Mouse (Mus musculus) kidney, adult 9 months (tissue): Measurements from ENCODE around the gene Farsa.
"Not testable (repeated sequence)": the region's sequence is repeated elsewhere in the genome, so short reads cannot be mapped to it uniquely, and the experiment has no call there.

Experiments
- DNase-seq: peaks from one replicate; pipeline ENCODE4 v3.0.0; 2022

Gene Farsa

DNA sequence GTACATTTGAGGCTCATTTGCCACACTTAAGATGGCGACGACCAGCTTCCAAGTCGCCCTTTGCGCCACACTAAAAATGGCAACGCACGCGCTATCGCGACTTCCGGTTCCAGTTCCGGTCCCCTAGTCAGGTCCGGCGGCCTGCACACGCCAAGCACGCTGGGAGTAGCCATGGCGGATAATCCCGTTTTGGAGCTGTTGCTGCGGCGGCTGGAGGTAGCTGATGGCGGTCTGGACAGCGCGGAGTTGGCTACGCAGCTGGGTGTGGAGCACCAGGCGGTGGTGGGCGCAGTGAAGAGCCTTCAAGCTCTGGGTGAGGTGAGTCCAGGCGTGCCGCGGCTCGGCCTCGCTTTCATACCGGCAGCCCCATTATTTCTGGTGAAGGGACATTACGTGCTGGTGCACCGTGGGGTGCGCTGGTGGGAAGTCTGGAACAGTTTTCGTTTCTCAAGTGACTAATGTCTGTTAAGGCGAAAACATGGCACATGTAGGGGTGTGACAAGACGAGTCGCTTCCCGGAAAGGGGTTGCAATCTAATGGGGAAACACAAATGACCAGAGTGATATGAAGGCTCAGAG lies at the start of gene Farsa:
Farsa (plus strand) TSS at position 126 of the 578 bp plus-strand sequence.
- peak; percentile 96 for DNase-seq

DNA sequence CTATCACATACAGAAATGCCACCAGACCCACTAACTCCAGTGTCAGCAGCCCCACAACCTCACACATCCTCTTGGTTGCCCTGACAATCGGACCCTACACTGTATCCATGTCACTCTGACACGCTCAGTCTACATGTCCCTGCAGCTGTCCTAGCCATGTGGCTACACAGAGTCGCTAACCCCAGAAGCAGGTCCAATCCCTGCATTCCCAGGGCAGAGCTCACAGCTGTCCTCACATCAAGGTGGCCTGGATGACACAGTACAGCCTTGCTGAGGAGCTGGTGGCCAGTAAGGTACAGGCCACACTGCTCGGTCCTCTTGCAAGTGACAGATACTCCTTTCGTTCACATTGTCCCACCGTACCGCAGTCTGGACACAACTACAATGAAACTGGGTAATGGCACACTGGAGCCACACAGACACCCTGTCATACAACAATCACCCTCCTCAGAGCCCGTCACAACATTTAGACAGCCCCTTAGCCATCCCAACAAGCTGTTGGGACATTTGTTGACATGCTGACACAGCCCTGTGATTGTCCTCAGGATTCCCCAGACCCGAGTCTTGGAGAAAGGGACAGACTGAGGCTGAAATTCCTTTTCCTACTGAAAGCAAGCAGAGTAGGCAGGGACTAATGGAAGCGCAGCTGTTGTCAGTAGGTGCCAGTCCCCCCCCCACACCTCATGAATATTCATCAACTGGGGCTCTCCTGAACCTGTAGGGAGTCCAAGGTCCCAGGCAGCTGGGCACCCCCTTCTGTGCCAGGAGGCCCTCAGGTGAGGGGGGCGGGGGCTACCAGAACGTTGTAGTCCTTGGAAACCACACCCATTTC lies 47.5 kb upstream of the Farsa start:
- DNase-seq: no peak

DNA sequence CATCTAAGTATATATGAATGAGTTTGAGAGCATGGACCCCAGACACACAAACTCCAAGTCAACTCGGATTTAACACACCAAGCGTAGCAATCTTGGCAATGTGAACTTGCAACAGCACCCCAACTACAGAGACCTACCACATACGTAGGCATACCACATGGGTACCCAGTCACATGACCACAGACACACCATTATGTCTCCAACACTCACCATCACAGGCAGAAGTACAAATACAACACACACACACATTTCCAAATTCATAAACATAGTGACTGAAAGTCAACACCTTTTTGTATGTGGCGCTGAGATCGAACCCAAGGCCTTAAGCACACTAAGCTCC lies 46.9 kb upstream of the Farsa start:
- DNase-seq: no peak

DNA sequence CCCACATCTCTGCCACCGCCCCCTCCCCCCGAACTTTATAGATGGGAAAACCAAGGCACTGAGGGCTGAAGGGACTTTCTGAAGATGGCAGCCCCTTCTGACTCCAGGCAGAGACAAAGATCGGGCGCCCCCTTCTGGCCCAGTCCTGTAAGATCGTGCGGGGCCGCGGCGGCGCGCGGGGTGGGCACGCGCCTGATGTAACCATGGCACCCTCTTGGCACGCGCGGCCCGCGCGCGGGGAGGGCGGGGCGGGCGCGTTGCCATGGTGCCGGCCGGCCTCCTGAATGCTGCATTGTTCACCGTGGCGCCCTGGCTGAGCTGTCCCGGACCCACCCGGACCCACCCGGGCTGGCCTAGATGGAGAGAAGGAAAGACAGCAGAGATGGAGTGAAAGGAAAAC lies 45.9 kb upstream of the Farsa start:
- peak; percentile 94 for DNase-seq

DNA sequence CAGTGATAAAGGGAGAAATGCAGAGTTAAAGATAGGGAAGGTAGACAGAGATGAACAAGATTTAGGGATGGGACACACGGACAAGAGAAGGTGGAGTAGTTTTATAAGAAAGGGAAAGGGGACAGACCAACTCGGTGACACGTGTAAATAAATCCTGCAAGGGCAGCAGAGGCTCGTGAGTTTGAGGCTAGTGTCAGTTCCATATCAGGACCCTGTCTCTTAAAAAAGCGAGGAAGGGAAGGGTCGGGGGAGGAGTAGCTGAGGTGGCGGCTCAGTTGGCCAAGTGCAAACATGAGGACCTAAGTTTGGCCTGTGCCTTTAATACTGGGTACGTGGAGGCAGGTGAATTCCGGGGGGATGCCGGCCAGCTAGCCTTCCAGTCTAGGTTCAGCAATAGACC lies 45.5 kb upstream of the Farsa start:
- no peak for DNase-seq

DNA sequence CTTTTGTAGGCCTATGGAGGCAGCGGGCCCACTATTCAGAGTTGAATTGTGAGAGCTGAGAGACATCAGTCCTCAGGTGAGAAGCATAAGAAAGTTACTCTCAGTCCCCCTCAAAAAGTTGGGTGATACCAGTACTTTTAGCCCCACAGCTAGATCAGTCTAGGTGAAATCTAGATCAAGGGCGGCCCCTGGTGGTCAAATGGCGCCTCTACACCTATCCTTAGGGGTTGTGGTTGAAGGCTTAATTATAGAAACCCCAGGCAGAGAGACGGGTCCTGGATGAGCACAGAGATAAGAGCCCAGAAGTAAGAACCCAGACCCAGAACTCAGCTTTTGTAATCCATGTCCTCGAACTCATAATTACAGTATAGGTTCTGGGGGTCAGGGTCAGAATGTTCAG lies 43.7 kb upstream of the Farsa start:
- peak; percentile 85 for DNase-seq

DNA sequence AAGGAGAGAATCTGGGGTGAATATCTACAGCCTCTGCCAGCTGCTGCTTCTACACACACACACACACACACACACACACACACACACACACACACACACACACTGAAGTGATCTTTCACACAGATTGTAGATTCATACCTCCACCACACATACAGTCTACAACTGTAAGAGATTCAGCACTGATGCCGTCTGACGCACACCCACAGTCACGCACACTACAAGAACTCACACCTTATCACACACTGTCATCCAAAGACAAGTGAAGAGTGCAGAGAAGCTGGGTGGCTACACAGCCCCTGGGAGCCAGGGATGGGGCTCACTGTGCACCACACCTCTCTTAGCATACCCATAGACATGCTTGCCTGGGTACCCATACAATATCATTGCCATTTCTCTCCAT lies 43.0 kb upstream of the Farsa start:
- no peak for DNase-seq

DNA sequence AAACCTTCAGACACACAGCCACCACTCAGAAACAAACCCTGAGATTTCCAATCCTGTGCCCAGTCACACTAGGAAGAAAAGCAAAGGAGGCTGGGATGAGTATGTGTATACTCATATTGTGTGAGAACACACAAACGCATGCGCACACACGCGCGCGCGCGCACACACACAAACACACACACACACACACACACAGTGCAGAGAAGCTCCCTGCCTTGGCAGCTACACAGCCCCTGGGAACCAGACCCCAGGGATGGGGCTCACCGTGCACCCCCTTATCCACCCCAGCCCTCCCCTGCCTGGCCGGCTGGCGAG lies 42.6 kb upstream of the Farsa start:
- DNase-seq: no peak

DNA sequence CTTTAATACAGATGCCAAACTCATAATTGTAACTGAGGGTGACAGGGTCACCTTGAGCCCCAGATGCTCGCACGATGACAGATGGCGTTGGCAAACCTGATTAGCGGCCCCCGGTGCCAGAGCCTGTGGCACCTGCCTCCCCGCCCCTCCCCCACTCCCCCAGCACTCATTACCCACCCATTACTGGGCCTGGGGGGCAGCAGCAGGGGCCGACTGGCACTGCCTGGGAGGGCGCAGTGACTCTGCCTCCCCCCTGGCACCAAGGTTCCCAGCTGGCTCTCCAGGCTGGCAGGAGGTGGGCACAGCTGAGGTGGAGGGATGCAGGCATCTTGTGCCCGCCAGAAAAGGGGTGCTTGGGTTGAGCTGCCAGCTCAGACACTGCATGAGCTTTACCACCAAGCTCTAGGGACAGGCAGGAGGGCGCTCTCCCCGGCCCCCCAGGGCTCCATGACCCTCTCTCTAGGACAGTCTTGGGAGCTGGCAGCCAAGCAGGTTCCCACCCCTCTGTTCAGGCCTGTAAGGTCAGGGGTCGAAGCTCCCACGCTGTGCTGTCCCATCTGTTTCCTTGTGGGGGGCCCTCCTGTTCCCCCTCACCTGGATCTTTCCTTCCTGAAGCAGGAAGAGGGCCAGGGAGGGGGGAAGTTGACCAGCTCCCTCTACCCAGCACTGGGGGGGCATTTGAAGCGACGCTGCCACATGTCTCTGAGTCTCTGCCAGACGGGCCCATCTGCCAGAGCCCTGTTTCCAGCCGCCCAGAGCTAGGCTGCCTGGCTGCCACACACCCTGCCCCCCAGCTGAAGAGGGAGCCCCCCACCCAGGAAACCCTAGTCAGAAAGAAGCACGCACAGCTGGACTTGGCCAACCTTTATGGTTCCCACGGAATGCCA lies 42.0 kb upstream of the Farsa start:
- no peak for DNase-seq

DNA sequence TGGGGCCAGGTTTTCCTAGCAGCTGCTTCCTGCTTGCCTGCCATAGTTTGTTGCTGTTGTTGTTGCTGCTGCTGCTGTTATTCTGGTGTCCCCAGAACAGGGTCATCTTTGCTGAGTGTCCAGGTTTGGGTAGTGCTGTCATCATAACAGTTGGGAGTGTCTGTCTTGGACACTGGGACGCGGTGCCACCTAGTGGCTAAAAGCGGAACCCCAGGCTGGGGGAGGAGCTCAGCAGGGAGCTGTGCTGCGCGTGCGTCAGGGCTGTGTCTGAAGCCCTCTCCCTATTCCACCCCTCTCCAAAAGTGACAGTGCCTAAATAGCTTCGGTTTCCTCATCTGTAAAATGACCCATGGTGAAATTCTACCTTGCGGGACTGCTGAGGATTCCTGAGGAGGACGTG lies 41.2 kb upstream of the Farsa start:
- DNase-seq: peak; percentile 96

DNA sequence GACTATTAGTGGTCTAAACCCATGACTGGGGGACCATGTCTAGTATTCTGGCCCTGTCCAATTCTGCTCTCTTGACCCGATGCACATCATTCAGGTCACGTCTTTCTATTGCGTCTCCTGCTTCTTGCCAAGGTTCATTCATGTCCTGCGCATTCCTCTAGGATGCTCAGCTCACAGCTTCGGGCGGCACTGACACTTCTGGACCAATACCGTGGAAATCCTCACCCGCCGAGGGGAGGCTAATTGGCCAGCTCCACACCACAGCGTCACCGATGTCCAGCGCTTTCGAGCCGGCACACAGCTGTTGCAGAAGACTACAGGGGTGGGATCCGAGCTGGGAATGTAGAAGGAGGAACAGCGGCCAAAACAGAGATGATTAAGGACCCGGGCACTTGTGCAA lies 40.7 kb upstream of the Farsa start:
- DNase-seq: no peak

DNA sequence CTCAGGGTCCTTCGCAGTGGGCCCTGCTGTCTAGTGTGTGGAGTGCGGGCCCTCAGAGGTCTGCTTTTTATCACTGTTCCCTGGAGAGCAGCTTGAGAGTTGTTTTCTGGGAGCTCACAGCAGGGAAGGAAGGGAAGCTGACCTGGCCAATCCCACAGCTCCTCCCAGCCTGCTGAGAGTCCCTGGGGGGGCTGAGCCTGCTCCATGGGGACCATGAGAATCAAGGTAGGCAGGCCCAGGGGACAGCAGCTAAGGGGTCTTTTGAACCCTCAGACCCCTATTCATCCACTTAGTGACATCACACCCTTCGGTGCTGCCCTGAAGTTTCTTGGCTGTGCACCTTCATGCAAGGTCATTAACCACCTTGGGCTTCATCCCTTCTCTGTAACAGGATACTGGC lies 34.1 kb upstream of the Farsa start, which contains the start of gene Dand5:
Dand5 (minus strand) TSS at position 101 of the 400 bp plus-strand sequence.
- DNase-seq: no peak

DNA sequence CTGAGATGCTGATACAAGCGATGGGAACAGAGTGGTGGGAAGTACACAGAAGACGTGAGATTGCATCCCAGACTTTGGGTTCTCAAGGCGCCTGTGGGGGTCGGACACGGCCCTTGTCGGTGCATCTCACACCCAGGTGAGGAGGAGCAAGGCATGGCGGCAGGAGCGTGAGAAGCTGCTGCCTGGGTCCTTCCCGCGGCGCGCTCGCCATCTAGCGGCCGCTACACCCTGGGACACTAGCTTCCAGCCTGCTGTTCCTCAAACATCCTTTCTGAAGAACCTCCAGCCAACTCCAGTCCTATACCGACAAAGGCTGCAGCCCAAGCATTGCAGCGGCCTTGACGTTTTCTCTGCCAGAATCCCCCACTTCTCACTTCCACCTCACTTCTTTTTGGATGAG lies 33.1 kb upstream of the Farsa start:
- DNase-seq: no peak

DNA sequence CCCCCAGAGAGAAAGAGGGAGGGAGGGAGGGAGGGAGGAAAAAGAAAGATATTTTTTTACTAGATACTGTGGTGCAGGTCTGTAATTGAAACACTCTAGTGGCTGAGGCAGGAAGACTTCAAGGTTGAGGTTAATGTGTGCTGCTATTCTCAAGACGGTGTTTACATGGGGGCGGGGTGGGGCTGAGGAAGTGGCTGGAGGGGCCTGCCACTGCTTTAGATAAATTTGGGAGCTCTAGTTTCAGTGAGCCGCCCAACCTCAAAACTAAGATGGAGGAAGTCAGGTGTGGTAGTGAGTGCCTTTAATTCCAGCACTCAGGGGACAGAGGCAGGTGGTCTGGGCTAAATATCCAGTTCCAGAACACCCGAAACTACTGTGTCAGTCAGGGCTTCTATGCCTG lies 31.2 kb upstream of the Farsa start:
- no peak for DNase-seq

DNA sequence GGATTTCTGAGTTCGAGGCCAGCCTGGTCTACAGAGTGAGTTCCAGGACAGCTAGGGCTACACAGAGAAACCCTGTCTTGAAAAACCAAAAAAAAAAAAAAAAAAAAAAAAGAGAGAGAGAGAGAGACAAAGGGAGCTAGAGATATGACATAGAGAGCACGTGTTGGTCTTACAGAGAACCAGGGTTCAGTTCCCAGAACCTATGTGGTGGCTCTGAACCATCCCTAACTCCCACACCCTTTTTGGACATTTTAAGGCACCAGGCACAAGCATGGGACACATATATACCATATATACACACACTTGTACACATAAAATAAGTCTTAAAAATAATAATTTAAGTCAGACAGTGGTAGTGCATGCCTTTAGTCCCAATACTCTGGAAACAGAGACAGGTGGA lies 30.3 kb upstream of the Farsa start:
- DNase-seq: not testable (repeated sequence)

DNA sequence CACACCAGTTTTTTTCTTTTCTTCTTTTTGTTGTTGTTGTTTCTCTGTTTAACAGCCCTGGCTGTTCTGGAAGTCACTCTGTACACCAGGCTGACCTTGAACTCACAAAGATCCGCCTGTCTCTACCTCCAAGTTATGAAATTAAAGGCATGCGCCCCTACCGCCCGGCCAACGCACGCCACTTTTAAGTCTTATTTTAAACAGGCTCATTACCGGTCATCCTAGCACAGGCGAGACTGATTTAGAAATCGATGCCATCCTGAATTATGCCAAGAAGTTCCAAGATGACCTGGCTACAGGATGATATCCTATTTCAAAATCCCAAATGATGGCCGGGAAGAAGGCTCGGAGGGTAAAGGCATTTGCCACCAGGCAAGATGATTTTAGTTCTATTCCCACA lies 25.3 kb upstream of the Farsa start, which contains the start of gene Gadd45gip1:
Gadd45gip1 (plus strand) TSS at position 33 of the 400 bp plus-strand sequence.
- DNase-seq: no peak

DNA sequence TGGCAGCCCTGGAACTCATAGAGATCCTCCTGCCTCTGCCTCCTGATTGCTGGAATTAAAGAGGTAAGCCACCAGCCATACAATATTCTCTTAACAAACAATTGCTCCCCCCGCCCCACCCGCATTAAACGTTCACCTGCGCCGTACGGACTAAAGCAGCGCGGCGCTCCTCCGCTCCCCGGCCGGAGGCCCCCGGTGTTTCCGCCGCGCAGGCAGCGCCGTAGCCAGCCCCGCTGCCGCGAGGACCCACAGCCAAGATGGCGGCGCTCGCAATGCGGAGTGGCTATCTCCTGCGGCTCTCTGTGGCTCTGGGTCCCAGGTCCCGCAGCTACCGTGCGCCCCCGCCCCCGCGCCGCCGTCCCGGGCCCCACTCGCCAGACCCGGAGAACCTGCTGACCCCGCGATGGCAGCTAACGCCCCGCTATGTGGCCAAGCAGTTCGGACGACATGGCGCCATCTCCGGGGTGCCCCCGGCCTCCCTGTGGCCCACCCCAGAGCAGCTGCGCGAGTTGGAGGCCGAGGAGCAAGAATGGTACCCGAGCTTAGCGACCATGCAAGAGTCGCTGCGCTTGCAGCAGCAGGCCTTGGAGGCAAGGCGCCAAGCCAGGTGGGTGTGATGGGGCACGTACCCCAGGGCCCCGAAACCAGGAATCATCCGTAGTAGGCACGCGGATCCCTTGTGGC lies 24.6 kb upstream of the Farsa start:
- DNase-seq: peak; percentile 72

DNA sequence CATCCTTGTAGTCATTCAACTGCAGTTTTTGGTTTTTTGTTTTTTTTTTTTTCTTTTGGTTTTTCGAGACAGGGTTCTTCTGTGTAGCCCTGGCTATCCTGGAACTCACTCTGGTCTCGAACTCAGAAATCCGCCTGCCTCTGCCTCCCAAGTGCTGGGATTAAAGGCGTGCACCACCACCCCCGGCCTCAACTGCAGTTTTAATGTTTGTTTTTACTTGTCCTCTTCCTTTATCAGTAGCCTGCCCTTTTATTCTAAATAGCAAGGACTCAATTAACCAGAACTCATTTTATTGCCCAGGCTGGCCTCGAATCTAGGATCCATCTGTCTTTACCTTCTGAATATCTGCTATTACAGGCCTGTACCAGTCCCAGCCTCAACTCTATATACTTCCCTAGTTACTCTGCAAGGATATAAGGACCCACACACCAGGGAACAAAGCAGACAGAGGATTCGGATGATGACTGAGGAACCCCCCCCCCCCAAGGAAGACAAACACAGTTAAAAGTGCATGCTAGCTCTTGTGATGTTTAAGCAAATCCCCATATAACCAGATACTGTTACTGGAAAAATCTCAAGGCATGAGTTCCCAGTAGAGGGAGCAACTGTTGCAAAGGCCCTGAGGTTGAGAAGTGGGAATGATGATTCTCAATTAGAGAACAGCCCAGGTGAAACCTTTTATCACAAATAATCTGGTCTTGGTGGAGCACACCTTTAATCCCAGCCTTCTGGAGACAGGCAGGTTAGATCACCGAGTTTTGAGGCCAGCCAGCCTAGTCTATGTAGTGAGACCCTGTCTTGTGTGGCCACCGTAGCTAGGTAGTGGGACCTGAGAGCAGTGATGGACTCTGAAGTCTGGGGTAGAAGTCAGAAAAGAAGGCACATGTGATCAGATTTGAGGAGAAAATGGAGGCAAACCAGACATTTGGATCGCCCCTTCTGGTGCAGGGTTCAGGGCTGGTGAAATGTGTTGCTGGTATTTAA lies 23.7 kb upstream of the Farsa start:
- no peak for DNase-seq

DNA sequence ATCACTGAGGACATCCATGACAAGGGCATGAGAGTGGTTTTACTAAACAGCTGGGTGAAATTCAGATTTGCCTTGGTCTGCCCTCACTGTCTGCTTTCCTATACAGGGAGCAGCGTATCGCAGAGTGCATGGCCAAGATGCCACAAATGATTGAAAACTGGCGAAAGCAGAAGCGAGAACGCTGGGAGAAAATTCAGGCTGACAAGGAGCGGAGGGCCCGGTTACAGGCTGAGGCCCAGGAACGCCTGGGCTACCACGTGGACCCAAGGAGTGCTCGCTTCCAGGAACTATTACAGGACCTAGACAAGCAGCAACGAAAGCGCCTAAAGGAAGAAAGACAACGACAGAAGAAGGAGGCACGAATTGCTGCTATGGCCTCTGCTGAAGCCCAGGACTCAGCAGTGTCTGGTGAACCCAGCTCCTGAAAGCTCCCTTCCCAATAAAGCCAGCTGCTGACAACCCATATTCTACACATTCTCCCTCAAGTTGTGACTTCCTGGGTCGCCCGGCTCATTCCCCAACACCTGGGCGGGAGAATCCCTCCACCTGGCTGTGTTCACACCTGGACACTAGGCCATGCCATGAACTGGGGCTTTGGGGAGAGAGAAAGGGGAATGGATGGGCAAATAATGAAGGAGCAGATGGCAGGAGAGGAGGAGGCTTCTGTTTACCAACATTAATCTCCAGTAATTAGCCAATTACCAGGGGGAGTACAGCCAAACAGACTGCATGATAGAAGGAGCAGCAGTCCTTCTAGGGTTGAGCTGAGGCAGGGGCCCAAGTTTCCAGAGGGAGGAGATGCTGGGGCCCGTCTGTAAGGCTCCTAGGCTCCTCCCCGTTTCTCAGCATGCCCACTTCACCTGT lies 22.6 kb upstream of the Farsa start:
- DNase-seq: no peak

DNA sequence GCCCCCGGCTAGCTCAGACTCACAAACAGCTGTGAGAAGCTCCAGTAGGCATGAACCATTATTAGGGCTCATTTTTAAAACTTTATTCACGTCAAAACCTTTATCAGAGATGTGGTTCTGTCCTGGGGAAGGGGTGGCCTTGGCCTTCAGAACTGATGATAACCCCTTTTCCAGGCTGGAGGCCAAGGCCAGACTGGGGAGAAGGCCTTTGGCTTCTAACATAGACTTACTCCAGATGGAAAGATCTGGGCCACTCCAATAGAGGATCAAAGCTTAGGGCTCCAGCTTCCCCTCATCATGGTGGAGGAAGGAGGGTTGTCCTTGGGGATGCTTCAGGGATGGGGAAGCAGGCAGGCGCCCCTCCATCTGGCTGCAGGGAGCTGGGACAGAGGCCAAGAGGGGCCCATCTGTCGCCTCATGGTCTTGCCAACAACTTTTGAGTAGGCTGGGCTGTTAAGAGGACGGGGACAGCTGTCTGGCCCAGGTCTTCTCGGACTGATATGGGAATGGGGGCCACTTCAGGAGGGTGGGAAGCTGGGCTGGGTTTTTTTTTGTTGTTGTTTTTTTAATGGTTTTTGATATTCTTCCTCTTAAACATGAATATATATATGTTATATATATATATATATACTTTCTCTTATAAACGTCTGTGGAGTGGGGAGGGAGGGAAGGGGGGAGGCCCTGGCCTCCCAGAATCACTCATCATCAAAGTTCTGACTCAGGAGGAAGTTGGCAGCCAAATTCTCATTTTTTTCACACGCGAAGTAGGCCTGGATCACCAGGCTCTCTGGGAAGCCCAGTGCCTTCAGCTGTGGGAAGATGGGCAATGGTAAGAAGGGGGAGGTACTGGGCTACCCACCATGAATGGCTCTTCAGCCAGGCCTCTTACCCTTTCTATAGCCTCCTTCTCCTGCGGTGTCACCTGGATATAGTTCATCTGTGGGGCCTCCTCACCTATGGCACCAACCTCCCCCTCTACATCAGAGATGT lies 21.6 kb upstream of the Farsa start:
- no peak for DNase-seq
